Mouse (Mus musculus): ENCODE measurements around the gene Lamb3. TPM values are rescaled to one million over a fixed set of nuclear protein-coding genes. Genes with fewer than 3 reads are reported as not detected.

The Lamb3 gene
- polyA plus RNA-seq, 1 experiment: 1.0 TPM

DNA sequence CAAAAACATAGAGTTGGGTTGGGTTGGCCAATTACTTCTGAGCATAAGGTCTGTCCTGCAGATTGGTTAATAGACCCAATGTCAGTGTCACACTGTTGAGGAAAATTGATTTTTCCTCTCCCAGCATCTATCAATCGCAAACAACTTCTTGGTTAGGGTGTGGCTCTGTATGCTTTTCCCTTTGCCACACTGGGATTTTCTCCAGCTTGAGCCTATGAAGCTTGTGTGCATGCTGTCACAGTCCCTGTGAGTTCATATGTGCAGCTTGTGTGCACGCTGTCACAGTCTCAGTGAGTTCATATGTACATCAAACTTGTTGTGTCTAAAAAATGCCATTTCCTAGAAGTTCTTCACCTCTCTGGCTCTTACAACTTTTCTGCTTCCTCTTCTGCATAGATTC, 99.3 kb downstream of the Lamb3 start:
- DNase-seq (ENCODE audit: extremely low spot score in 1 of 2, low spot score in 1 of 2): no peak

DNA sequence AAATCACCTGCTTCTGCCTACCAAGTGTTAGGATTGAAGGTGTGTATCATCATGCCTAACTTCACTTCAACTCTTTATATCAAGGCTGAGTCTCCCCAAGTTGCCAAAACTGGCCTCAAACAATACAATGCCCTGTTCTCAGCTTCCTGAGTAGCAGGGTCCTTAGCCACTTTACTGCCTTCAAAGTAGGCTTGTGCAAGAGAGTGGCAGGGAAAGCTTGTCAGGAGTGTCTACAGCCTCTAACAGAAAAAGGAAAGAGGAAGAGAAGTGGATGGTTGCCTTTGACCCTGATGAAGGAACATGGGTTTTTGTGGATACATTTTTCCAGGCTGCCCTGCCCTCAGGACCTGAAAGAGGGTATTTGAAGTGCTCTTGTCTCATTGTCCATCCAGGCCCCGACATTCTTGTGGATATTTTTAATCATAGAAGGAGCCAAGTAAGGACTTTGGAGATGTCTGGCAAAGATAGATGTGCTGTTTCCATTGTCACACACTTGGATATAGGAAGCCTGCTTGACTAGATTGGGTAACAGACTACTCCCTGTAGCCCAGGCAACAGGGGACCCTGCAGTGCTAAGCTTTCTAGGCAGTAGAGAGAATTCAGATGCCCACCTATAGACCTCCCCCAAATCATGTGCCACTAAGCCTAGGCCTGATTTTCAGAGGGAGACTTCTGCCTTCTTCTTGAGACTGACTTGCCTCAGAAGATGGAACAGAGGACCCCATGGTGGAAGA, 102.5 kb downstream of the Lamb3 start:
- no peak for DNase-seq (ENCODE audit: extremely low spot score in 1 of 2, low spot score in 1 of 2)

DNA sequence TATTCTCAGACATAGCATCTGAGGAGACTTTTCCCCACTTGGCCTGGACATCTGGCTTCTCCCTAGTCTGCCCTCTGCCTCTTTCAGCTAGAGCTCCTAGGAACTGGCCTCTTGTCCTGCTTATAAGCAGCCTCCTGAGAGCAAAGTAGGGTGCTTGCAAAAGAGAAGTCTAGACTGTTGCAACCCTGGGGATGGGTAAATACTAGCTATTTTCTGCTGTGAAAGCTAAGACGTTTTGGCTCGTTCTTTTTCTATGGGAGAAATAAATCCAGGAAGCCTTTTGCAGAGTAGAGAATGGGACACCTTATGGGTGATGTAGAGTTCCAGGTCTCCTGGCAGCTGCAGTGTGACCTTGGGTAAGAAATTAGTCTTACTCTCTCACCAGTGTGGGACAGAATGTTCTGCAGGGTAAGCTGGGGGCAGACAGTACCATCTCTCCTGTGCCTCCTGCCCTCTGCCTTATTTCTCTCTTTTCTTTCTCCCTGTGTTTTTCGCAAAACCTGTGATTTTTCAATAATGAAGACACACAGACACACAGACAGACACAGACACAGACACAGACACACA, 103.1 kb downstream of the Lamb3 start:
- no peak for DNase-seq (ENCODE audit: extremely low spot score in 1 of 2, low spot score in 1 of 2)

DNA sequence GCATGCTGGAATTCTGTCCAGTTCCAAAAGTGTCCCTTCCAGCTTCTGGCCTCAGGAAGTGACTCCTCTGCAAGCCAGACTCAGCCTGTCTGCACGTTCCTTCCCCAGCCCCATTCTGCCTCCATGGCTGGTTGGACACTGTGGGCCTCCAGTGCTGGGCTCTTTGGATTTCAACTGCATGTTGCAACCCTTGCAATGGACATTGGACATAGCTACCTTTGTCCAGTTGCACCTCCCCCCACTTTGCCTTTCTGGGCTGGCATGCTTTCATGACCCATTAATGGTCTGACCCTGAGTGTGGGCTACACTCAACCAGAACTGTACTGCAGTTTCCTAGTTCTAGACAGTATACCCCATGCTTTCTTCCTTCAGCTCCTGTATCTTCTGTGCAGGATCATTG, 104.1 kb downstream of the Lamb3 start:
- no peak for DNase-seq (ENCODE audit: extremely low spot score in 1 of 2, low spot score in 1 of 2)

DNA sequence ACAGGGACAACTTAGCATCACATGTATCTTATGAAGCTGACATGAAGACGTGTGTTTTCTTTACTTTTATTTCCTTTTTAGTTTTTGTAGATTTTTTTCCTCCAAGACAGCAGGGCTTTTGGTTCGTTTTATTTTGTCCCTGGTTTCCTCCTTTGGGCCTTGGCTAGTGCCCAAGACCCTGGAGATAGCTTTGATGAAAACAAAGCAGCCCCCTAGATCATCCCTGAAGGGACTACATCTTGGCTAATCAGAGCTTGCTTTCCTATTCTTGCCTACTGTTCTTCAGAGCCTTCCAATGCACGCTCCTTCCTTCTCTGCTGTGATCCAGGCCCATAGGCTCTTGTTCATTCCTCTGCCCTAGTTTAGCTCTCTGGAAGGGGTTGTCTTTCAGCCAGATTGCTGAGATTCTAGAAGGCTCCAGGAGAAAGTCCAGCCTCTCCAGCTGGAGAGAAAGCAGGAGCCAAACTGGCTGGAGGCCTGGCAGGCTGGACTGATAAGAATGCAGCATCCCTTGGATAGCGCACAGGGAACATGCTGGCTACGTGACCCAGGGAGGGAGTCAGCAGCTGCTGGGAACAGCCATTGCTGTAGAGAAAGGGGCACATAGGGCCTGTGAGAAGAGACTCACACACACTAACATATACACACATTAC, 108.3 kb downstream of the Lamb3 start:
- peak; percentile 45 to 68 for DNase-seq (ENCODE audit: extremely low spot score in 1 of 2, low spot score in 1 of 2)

DNA sequence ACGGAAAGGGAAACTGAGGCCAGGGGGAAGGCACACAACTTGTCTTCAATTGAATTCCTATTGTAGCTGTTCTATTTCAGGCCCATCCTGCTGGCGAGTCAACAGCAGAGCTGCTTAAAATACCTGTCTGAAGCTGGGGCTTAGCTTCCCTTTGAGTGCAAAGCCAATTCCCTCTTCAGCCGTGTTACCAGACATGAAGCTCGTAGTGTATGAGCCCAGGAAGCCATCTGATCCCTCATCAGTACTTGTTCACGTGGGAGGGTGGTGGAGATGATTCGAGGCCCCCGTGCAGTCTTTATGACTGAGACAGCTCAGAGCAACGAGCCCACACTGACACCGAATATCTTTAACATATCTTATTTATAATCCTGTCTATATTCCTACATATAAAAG, 108.9 kb downstream of the Lamb3 start:
- DNase-seq (ENCODE audit: extremely low spot score in 1 of 2, low spot score in 1 of 2): peak in 1 of 2 experiments; percentile 45

DNA sequence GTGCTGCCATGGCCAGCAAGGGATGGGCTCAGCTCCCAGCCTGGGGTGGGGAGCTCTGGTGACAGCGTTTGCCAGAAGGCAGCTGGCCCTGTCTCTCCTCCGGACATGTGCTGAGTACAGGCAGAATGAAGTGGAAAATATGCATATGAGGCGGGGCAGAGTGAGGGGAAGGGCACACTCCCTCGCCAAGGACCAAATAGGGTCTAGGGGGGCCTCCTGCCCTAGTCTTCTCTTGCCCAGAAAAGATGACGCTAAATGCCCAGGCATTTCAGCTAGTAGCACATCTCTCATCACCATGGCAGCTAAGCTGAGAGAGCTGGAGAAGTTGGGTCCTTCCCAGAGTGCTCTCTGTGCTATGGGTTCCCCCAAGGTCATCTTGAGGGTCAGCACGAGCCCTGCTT, 109.7 kb downstream of the Lamb3 start:
- DNase-seq (ENCODE audit: extremely low spot score in 1 of 2, low spot score in 1 of 2): peak in 1 of 2 experiments; percentile 53

DNA sequence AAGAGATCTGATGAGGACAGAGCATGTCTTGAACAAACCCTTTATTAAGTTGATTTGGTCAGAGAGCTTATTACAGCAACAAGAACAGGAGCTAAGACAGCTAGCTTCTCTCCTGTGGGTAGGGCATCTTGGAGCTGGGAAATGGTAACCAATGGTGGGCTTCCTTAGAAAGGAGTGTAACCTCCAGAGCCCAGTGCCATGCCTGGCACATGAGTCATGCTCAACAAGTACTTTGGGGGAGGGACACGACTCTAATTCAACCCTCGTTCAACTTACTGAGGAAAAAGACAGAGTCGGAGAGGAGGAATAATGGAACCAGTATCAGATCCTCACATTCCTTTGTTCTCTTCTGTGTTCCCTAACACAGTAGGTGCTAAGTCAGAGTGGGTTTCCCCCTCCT, 112.2 kb downstream of the Lamb3 start:
- DNase-seq (ENCODE audit: extremely low spot score in 1 of 2, low spot score in 1 of 2): no peak

DNA sequence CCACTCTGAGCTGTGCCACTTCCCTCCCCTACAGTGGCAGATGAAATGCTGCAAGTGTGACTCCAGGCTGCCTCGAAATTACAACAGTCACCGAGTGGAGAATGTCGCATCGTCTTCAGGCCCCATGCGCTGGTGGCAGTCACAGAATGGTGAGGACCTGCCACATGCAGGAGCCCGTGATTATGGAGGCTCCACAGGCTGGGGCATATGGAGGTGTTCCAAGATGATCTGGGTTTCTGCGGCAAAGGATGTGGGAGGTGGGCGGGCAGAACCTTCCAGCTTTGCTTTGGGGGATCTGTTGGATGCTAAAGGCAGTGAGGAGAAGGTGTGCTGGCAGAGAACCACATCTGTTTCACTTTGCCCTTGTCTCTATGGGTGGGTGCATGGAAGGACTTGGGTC, 112.9 kb downstream of the Lamb3 start:
- peak in 1 of 2 experiments; percentile 62 for DNase-seq (ENCODE audit: extremely low spot score in 1 of 2, low spot score in 1 of 2)

DNA sequence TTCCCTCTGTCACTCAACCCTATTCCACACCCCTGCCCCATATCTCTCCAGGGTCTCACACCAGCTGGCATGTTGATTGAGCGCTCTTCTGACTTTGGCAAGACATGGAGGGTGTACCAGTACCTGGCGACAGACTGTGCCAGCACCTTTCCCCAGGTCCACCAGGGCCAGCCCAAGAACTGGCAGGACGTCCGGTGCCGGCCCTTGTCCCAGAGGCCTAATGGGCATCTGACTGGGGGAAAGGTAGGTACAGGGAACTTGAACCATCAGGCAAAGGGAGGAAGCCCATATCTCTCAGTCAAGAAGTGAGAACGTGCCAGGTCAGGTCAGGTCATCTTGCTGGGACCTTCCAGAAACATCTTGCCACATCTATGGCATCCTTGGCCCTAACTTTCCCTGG, 116.2 kb downstream of the Lamb3 start:
- no peak for DNase-seq (ENCODE audit: extremely low spot score in 1 of 2, low spot score in 1 of 2)

DNA sequence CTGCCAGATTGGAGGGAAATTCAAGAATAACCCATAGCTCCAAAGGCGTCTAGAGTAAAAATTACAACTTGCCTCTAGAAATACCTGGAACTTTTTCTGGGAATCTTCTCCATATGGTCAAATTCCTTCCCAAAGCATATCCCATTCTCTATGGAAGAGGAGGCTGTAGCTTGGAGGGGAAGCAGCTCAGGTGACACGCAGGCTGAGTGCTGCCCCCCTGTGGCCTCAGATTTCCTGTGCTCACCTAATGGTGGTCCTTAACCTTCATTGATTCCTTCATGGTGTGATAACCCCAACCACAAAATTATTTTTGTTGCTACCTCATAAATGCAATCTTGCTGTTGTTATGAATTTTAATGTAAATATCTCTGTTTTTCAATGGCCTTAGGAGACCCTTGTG, 116.7 kb downstream of the Lamb3 start:
- DNase-seq (ENCODE audit: extremely low spot score in 1 of 2, low spot score in 1 of 2): peak in 1 of 2 experiments; percentile 57

DNA sequence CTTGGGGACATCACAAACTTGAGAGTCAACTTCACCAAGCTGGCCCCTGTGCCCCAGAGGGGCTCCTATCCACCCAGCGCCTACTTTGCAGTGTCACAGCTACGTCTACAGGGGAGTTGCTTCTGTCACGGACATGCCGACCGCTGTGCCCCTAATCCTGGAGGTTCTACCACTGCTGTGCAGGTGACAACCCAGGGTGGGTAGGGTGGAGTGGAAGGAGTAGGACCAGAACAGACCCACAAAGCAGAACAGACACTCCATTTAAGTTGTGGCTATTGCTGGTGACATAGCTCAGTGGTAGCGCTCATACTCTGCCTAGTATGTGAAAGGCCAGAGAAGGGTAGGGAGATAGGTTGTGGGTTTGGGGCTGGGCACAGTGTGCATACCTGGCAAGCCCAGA, 118.4 kb downstream of the Lamb3 start:
- no peak for DNase-seq (ENCODE audit: extremely low spot score in 1 of 2, low spot score in 1 of 2)

DNA sequence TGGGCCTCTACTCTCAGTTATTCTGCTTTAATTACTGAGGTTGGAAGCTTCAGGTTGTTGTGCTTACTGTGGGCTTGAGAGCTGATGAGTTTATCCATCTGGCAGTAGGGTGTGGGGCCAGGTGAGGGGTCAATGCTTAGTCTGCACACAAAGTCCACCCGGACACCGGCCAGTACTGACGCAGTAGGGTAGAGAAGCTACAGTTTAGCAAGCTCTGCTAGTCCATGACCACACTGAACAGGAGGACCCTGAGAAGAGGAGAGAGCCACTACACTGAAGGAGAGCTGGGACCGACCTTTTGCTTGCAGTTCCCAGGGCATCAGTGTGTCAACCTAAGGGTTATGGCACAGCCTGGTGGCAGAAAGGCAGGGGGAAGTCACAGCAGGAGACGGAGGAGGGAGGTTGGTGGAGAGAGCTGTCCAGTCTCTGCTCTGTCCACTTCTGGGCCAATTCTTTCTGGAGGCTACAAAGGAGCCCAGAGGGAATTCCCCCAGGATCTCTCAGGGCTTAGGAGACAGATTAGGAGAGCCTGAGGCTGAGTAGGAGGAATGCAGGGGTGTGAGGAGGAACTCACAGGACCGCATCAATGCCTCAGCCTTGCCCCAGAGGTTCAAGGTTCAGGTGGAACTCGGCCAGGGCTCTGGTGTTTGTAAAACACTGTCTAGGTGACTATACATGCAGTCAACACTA, 119.1 kb downstream of the Lamb3 start:
- no peak for DNase-seq (ENCODE audit: extremely low spot score in 1 of 2, low spot score in 1 of 2)

DNA sequence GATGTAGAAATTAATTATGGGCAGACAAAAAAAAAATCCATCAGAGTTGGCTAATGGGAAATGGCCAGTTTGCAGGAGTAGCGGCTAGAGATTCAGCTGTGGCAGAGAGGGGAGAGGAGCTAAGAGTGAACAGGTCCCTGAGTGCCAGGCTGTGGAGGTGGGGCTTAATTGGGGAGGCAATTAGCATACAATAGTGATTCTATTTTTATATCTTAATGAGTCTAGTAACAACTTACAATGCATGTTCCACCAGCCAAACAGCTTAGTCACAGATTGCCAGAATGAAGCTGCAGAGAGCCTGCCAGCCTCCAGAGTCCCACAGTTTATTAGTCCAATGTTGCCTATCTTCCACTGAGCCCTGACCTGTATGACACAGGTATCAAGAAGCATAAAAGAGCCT, 119.7 kb downstream of the Lamb3 start:
- no peak for DNase-seq (ENCODE audit: extremely low spot score in 1 of 2, low spot score in 1 of 2)

DNA sequence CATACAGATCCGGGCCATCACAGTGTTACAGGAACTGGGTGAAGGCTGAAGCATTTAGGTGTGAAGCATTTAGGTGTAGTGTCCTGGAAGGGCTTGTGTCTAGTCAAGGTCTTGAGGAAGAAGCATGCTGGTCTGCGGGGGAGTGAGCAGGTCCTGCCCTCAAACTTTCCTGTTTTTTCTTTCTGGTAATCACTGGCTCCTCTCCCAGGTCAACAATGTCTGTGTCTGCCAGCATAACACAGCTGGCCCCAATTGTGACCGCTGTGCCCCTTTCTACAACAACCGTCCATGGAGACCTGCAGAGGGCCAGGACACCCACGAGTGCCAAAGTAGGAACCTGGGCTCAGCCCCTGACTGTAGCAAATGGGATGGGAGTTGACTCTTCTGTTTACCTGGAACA, 120.2 kb downstream of the Lamb3 start:
- DNase-seq (ENCODE audit: extremely low spot score in 1 of 2, low spot score in 1 of 2): no peak

DNA sequence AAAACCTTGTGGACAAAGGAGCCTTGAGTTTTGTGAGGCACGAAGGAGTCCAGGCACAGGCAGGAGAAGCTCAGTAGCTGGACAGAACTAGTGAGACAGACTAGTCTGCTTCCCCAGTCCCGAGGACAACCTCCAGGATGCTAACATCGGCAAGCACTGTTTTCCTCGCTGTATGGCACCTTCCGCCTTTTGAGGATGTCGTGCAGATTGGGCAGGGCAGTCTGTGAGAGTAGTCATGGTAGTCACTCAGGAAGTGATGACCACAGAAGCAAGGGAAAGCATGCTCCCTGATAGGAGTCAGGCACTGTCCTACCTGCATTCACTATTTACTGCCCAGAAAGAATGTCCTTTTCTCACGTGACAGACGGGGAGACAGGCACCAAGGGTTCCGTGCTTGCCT, 122.1 kb downstream of the Lamb3 start:
- DNase-seq (ENCODE audit: extremely low spot score in 1 of 2, low spot score in 1 of 2): no peak

DNA sequence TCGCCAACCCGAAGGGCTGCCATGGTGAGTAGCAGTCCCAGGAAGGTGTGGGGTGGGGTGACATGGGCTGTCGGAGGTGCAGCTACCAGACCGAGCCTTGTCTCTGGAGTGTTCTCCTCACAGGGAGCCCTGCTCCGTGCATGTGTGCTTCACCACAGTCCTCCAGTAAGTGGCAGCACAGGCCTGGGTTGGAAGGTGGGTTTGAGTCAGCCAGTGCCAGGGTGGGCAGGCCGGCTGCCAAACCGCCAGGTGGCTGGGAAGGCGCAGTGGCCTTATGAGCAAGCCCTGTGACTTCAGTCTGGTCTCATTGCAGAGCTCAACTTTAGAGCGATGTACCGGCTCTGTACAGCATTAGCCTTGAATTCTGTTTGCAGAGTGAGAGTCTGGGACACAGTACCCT, 122.7 kb downstream of the Lamb3 start:
- DNase-seq (ENCODE audit: extremely low spot score in 1 of 2, low spot score in 1 of 2): peak; percentile 74 to 91

DNA sequence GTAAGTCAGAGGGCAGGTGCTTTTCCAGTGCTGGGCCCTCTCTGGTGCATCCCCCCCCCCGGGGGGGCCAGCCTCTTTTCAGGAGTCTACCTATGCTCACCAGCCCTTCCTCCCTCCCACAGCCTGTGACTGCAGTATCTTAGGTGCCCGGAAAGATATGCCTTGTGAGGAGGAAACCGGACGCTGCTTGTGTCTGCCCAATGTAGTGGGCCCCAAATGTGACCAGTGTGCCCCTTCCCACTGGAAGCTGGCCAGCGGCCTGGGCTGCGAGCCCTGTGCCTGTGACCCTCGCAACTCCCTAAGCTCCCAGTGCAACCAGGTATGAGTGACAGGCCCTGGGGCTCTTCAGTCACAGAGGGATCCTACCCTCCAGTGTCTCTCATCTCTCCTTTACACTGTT, 123.1 kb downstream of the Lamb3 start:
- no peak for DNase-seq (ENCODE audit: extremely low spot score in 1 of 2, low spot score in 1 of 2)

DNA sequence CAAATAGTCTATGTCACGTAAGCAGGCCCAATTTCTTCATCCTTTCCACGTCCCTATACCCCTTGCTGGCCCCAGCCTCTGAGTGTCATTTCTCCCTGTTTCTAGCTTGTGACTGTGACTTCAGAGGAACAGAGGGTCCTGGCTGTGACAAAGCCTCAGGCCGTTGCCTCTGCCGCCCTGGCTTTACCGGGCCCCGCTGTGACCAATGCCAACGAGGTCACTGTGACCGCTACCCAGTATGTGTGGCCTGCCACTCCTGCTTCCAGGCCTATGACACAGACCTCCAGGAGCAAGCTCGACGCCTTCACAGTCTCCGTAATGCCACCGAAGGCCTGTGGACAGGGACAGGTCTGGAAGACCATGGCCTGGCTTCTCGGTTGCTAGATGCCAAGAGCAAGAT, 124.5 kb downstream of the Lamb3 start:
- no peak for DNase-seq (ENCODE audit: extremely low spot score in 1 of 2, low spot score in 1 of 2)

DNA sequence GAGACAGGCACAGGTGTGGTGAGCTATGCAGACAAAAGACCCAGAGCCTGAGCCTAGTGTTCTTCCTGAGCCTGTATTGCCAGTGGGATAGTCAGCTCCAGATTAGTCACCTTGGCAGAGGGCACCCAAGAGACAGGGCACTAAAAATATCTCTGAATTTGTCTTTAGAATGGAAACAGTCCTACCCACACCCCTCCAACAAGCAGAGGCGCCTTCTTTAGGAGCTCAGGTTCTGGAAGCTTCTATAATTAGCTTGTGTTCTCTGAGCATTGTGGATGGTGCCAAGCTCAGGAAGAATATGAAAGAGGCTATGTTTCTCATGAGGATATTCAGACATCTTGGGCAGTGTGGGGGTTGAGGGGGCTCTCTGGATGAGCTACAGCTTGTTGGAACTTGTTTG, 125.2 kb downstream of the Lamb3 start:
- DNase-seq (ENCODE audit: extremely low spot score in 1 of 2, low spot score in 1 of 2): peak; percentile 64 to 65

DNA sequence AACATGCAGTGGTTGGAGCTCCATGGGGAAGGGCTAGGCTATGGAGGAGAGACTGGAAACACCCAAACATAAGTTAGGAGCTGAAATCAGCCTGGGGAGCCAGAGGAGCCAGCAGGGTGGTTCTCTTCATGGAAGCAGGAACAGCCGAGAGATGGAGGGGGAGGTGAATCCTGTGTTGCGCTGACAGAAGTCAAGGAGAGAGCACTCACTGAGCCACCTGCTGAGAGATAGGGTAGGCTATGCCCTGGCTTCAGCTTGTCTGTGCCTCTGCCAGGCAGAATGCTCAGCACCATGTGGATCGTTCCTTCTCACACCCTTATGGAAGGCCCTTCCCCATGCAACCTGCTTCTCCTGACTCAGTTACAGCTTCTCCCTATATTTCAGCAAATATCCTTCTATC, 126.3 kb downstream of the Lamb3 start:
- no peak for DNase-seq (ENCODE audit: extremely low spot score in 1 of 2, low spot score in 1 of 2)

DNA sequence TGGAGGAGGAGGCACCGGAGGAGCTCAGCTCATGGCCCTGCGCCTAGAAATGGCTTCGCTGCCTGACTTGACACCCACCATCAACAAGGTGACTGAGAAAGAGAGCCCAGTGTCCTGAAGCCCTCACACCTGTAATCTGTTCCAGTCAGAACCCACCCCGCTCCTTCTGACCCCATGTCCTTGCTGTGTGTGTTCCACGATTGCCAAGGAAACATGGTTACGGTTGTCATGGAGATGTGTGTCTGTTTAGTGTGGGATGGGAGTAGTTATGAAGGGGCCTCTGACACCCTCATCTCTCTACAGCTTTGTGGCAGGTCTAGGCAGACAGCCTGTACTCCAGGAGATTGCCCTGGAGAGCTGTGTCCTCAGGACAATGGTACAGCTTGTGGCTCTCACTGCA, 127.0 kb downstream of the Lamb3 start:
- DNase-seq (ENCODE audit: extremely low spot score in 1 of 2, low spot score in 1 of 2): no peak
